Mouse (Mus musculus) liver, embryonic 11.5 days (tissue): ENCODE results near the gene Htatip2. TPM values are rescaled to one million over a fixed set of nuclear protein-coding genes. Genes with fewer than 3 reads are reported as not detected.

Experiments used
- ATAC-seq: fragments of 200-750 bp; cut with Nextera tagmentation; replicated peaks from 2 replicates; pipeline ENCODE4 v1.8.0; 2017; ENCODE audit warnings: moderate number of reproducible peaks, mild to moderate bottlenecking, moderate TSS enrichment, moderate library complexity; ENCODE audit not compliant: low FRiP score
- DNase-seq: peaks from one replicate; pipeline ENCODE4 v3.0.0-alpha.2; 2017; ENCODE audit warnings: low spot score
- H3K27ac ChIP-seq: fragments of 300-500 bp; sonication (generic); 2 replicates; pipeline ENCODE4 v1.5.1; 2014; ENCODE audit warnings: mild to moderate bottlenecking, low read depth, low read length, control low read depth
- H3K27me3 ChIP-seq: fragments of 300-500 bp; sonication (generic); replicated peaks from 2 replicates; pipeline ENCODE4 v1.6.1; 2014; ENCODE audit warnings: low read length, mixed read lengths; ENCODE audit not compliant: control insufficient read depth, insufficient read depth
- H3K36me3 ChIP-seq: fragments of 300-500 bp; sonication (generic); 2 replicates; pipeline ENCODE4 v1.6.1; 2014; ENCODE audit warnings: mild to moderate bottlenecking, low read length, moderate library complexity, mixed read lengths; ENCODE audit not compliant: control insufficient read depth, insufficient read depth
- H3K4me1 ChIP-seq: fragments of 300-500 bp; sonication (generic); replicated peaks from 2 replicates; pipeline ENCODE4 v1.6.1; 2014; ENCODE audit warnings: low read length, mixed read lengths; ENCODE audit not compliant: control insufficient read depth, insufficient read depth
- H3K4me2 ChIP-seq: fragments of 300-500 bp; sonication (generic); 2 replicates; pipeline ENCODE4 v1.6.1; 2014; ENCODE audit warnings: mild to moderate bottlenecking, control low read depth, moderate library complexity
- H3K4me3 ChIP-seq: fragments of 300-500 bp; sonication (generic); 2 replicates; pipeline ENCODE4 v1.5.1; 2014; ENCODE audit warnings: low read depth, low read length, control low read depth
- H3K9ac ChIP-seq: fragments of 300-500 bp; sonication (generic); 2 replicates; pipeline ENCODE4 v1.6.1; 2014; ENCODE audit warnings: low read depth, low read length, control low read depth
- H3K9me3 ChIP-seq: fragments of 300-500 bp; sonication (generic); 2 replicates; pipeline ENCODE4 v1.6.1; 2016; ENCODE audit warnings: low read length, inconsistent platforms, mixed read lengths; ENCODE audit not compliant: control insufficient read depth
- WGBS: fragments of 180-500 bp; shearing (Covaris S2); extraction: QIAGEN DNeasy Blood & Tissue Kit; methylation state at CpG from one replicate; pipeline ENCODE4 v1.1.7; 2014; 5-methylcytosine and 5-hydroxymethylcytosine counted together
- polyA plus RNA-seq: library from polyadenylated mRNA; unstranded; fragments of >200 nt; fragmentation: Nextera tagmentation; extraction: Ambion mirVana; gene quantifications from 2 replicates; pipeline ENCODE4 v1.2.1, GENCODE M21; 2014

Htatip2 gene
- 26.1 and 30.1 TPM in 2 replicates for polyA plus RNA-seq

GRCm38 (mm10) chr7:49758934-49759571 is at the start of gene Htatip2:
Gene Htatip2 (plus strand): TSS chr7:49759115.
- peak within 1 kb of the TSS; percentile 62 for H3K27ac ChIP-seq
- H3K9me3 ChIP-seq, result no peaks in the 10 kb centered on the region
- H3K9ac ChIP-seq, result peak within 1 kb of the TSS; percentile 91
- H3K4me1 ChIP-seq, result peaks cover 14% of the 10 kb centered on the region
- 2% methylated on average over 40 of the region's 42 CpGs for WGBS
- H3K27me3 ChIP-seq, result no peaks in the 10 kb centered on the region; the same call in 1 of the 2 replicates
- DNase-seq (peak; percentile 66), ATAC-seq (peak; percentile 90)
- H3K36me3 ChIP-seq, result no peaks in the 10 kb centered on the region
- peak within 1 kb of the TSS; percentile 81 for H3K4me3 ChIP-seq
- H3K4me2 ChIP-seq, result peak within 1 kb of the TSS; percentile 86

GRCm38 (mm10) chr7:49709381-49710021 is 49.4 kb upstream of the Htatip2 start:
- no peak overlapping the region for H3K4me2 ChIP-seq
- no peaks in the 10 kb centered on the region for H3K9me3 ChIP-seq
- H3K27ac ChIP-seq, result no peak overlapping the region
- H3K36me3 ChIP-seq, result no peaks in the 10 kb centered on the region
- 40% methylated on average over 9 of the region's 9 CpGs for WGBS
- ATAC-seq (no peak), DNase-seq (no peak)
- H3K4me3 ChIP-seq, result no peak overlapping the region
- H3K4me1 ChIP-seq, result no peaks in the 10 kb centered on the region
- H3K9ac ChIP-seq, result no peak overlapping the region
- no peaks in the 10 kb centered on the region for H3K27me3 ChIP-seq

- Histone ChIP-seq H3K4me2 (no peak overlapping the region), H3K27me3 (no peaks in the 10 kb centered on the region), H3K9ac (no peak overlapping the region), H3K4me3 (no peak overlapping the region), H3K4me1 (no peaks in the 10 kb centered on the region), H3K9me3 (no peaks in the 10 kb centered on the region), H3K27ac (no peak overlapping the region), H3K36me3 (no peaks in the 10 kb centered on the region)
- no peak for DNase-seq
- ATAC-seq, result no peak
- 74% methylated on average over 15 of the region's 15 CpGs for WGBS
These were observed 40.8 kb upstream of the Htatip2 start for GRCm38 (mm10) chr7:49717942-49718733.

GRCm38 (mm10) chr7:49734342-49734741 is 24.6 kb upstream of the Htatip2 start:
- ATAC-seq, result no peak
- no peak overlapping the region for H3K4me3 ChIP-seq
- no peaks in the 10 kb centered on the region for H3K27me3 ChIP-seq
- no peaks in the 10 kb centered on the region for H3K36me3 ChIP-seq
- no peak overlapping the region for H3K27ac ChIP-seq
- 66% methylated on average over 4 of the region's 4 CpGs for WGBS
- H3K4me2 ChIP-seq, result no peak overlapping the region
- H3K4me1 ChIP-seq, result no peaks in the 10 kb centered on the region
- H3K9ac ChIP-seq, result no peak overlapping the region
- H3K9me3 ChIP-seq, result no peaks in the 10 kb centered on the region
- no peak for DNase-seq

GRCm38 (mm10) chr7:49739448-49739847 is 19.5 kb upstream of the Htatip2 start:
- no peak overlapping the region for H3K4me3 ChIP-seq
- no peak for DNase-seq
- WGBS, result 66% methylated on average over 8 of the region's 8 CpGs

GRCm38 (mm10) chr7:49741474-49741873 is 17.4 kb upstream of the Htatip2 start:
- Histone ChIP-seq H3K27ac (no peak overlapping the region), H3K4me2 (no peak overlapping the region), H3K4me1 (no peaks in the 10 kb centered on the region), H3K9me3 (no peaks in the 10 kb centered on the region), H3K36me3 (no peaks in the 10 kb centered on the region), H3K4me3 (no peak overlapping the region), H3K9ac (no peak overlapping the region), H3K27me3 (no peaks in the 10 kb centered on the region)
- ATAC-seq, result no peak
- DNase-seq, result no peak
- 15% methylated on average over 5 of the region's 5 CpGs for WGBS

More at GRCm38 (mm10) chr7:49739448-49739847, 19.5 kb upstream of the Htatip2 start:
- Histone ChIP-seq H3K27me3 (no peaks in the 10 kb centered on the region), H3K36me3 (no peaks in the 10 kb centered on the region), H3K9ac (no peak overlapping the region), H3K4me1 (no peaks in the 10 kb centered on the region), H3K27ac (no peak overlapping the region), H3K4me2 (no peak overlapping the region), H3K9me3 (no peaks in the 10 kb centered on the region)
- no peak for ATAC-seq

GRCm38 (mm10) chr7:49741923-49742322 is 17.0 kb upstream of the Htatip2 start:
- whole genome bisulfite sequencing, result 35% methylated on average over 10 of the region's 10 CpGs

GRCm38 (mm10) chr7:49751148-49751547 is 7.8 kb upstream of the Htatip2 start:
- Histone ChIP-seq H3K9me3 (no peaks in the 10 kb centered on the region), H3K4me2 (no peak overlapping the region), H3K27ac (no peak overlapping the region), H3K27me3 (no peaks in the 10 kb centered on the region), H3K9ac (no peak overlapping the region), H3K36me3 (no peaks in the 10 kb centered on the region), H3K4me1 (no peaks in the 10 kb centered on the region), H3K4me3 (no peak overlapping the region)
- DNase-seq, result no peak
- no peak for ATAC-seq
- WGBS, result 7% methylated on average over 4 of the region's 4 CpGs

More at GRCm38 (mm10) chr7:49741923-49742322, 17.0 kb upstream of the Htatip2 start:
- Histone ChIP-seq H3K4me3 (no peak overlapping the region), H3K4me2 (no peak overlapping the region), H3K27me3 (no peaks in the 10 kb centered on the region), H3K4me1 (no peaks in the 10 kb centered on the region), H3K27ac (no peak overlapping the region), H3K36me3 (no peaks in the 10 kb centered on the region), H3K9ac (no peak overlapping the region), H3K9me3 (no peaks in the 10 kb centered on the region)
- DNase-seq, result no peak
- ATAC-seq, result no peak
